Mouse (Mus musculus): ENCODE measurements around the gene Pigw.

The Pigw gene

DNA sequence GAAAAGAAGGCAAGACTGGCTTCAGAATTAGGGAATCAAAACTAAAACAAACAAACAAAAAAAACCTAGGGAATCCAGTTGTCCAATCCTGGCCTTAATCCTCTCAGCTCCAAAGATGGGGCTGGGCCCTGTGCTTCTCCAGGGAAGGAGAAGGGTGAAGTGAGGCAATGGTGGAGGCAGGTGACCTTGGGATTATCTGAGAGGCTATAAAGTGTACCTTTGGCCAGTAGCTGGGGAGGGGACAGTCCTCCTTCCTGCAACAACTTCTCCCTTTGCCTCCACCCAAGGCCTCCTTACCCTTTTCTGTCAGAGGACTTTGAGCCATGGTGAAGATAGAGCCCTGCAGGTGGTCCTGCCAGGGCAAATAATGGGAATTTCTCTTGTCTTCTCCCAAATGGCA lies 52.6 kb downstream of the Pigw start:
- in situ Hi-C loops (cut with MseI, MboI) = no loop called here

All from mouse trophoblast stem cell (cell line).